Mouse (Mus musculus) retina, embryonic 14.5 days (tissue): ENCODE data around the gene Cd302.
A peak's percentile ranks its signal among the peaks of the same experiment; 100 is the strongest.

Source experiments
- DNase-seq: peaks from one replicate; pipeline ENCODE4 v3.0.0-alpha.2; 2015; ENCODE audit warnings: low spot score

Gene Cd302

GRCm38 (mm10) chr2:60253506-60253905 is 30.8 kb downstream of the Cd302 start:
- DNase-seq = no peak

GRCm38 (mm10) chr2:60252782-60253181 is 31.5 kb downstream of the Cd302 start:
- no peak for DNase-seq

- no peak for DNase-seq
Measured at GRCm38 (mm10) chr2:60234506-60234905, 49.8 kb downstream of the Cd302 start.

GRCm38 (mm10) chr2:60233147-60233546 is 51.1 kb downstream of the Cd302 start:
- no peak for DNase-seq

- no peak for DNase-seq
Measured at GRCm38 (mm10) chr2:60230361-60230760, 53.9 kb downstream of the Cd302 start.

GRCm38 (mm10) chr2:60228470-60228869 is 55.8 kb downstream of the Cd302 start:
- no peak for DNase-seq

- no peak for DNase-seq
Measured at GRCm38 (mm10) chr2:60223489-60223888, 60.8 kb downstream of the Cd302 start.

GRCm38 (mm10) chr2:60221954-60222353 is 62.3 kb downstream of the Cd302 start:
- no peak for DNase-seq

GRCm38 (mm10) chr2:60221236-60221635 is 63.1 kb downstream of the Cd302 start:
- DNase-seq = no peak

GRCm38 (mm10) chr2:60217620-60218019 is 66.7 kb downstream of the Cd302 start:
- no peak for DNase-seq

GRCm38 (mm10) chr2:60216547-60217153 is 67.6 kb downstream of the Cd302 start:
- no peak for DNase-seq

GRCm38 (mm10) chr2:60214683-60215082 is 69.6 kb downstream of the Cd302 start:
- DNase-seq = no peak

- DNase-seq = no peak
Measured at GRCm38 (mm10) chr2:60212488-60212887, 71.8 kb downstream of the Cd302 start.

GRCm38 (mm10) chr2:60210821-60211220 is 73.5 kb downstream of the Cd302 start:
- DNase-seq = peak; percentile 25

- peak; percentile 90 for DNase-seq
Measured at GRCm38 (mm10) chr2:60209703-60210651, 74.3 kb downstream of the Cd302 start, which contains the start of the genes Baz2b and March7. Baz2b (minus strand) TSS chr2:60209839. March7 (plus strand) TSS chr2:60209887.

GRCm38 (mm10) chr2:60209122-60209611 is 75.1 kb downstream of the Cd302 start:
- DNase-seq = peak; percentile 59

- DNase-seq = no peak
Measured at GRCm38 (mm10) chr2:60205795-60206194, 78.5 kb downstream of the Cd302 start.

- no peak for DNase-seq
Measured at GRCm38 (mm10) chr2:60204162-60204561, 80.1 kb downstream of the Cd302 start.

- no peak for DNase-seq
Measured at GRCm38 (mm10) chr2:60203733-60204132, 80.6 kb downstream of the Cd302 start.

- DNase-seq = no peak
Measured at GRCm38 (mm10) chr2:60202900-60203530, 81.3 kb downstream of the Cd302 start.
